Mouse (Mus musculus) E14TG2a.4 (cell line): ENCODE measurements around the gene Fbll1.

ENCODE experiments used
- CTCF ChIP-seq: conservative IDR thresholded peaks from 2 replicates; pipeline ENCODE4 v1.5.1; 2014; ENCODE audit warnings: low read length
- POU5F1 ChIP-seq: IDR thresholded peaks from 2 replicates; pipeline ENCODE4 v1.6.1; 2014; ENCODE audit warnings: low read length, borderline replicate concordance

GRCm38 (mm10) chr11:35760627-35761003 is 38.1 kb downstream of the Fbll1 start:
- TF ChIP-seq CTCF (no peak), POU5F1 (no peak)
